Mouse (Mus musculus) activated CD4-positive, CD25-positive, alpha-beta regulatory T cell, adult 4 months (primary cell): Measurements from ENCODE around the gene Olfr1355. TPM values are rescaled to one million over a fixed set of nuclear protein-coding genes. Genes with fewer than 3 reads are reported as not detected.
"Not testable (repeated sequence)": the region's sequence is repeated elsewhere in the genome, so short reads cannot be mapped to it uniquely, and the experiment has no call there.

Experiments
- ATAC-seq: one replicate; pipeline ENCODE4 v1.8.0; 2017
- polyA plus RNA-seq, 2 experiments: library from polyadenylated mRNA; unstranded; fragments of 100-300 nt; shearing (Covaris generic); gene quantifications; one replicate each; pipeline ENCODE4 v1.2.1; 2017

Gene Olfr1355
- polyA plus RNA-seq: not detected

- ATAC-seq: no peak
Measured at GRCm38 (mm10) chr10:78875240-78875639, at the start of gene Olfr1355. TSS of gene Olfr1355 (plus strand) at chr10:78875540.

GRCm38 (mm10) chr10:78840456-78840855 is 34.9 kb upstream of the Olfr1355 start:
- ATAC-seq: not testable (repeated sequence)

GRCm38 (mm10) chr10:78852066-78852465 is 23.3 kb upstream of the Olfr1355 start, which contains the start of gene Olfr1356:
TSS of gene Olfr1356 (minus strand) at chr10:78852166.
- no peak for ATAC-seq

- ATAC-seq: not testable (repeated sequence)
Measured at GRCm38 (mm10) chr10:78912871-78913270, 37.5 kb downstream of the Olfr1355 start, which contains the start of gene Olfr1354. TSS of gene Olfr1354 (plus strand) at chr10:78913171.

Other genes with a start within 250 kb of the Olfr1355 start
- not detected for gene Casp14, start 157.2 kb upstream of the Olfr1355 start, polyA plus RNA-seq
- gene Ccdc105, start 122.5 kb upstream of the Olfr1355 start, polyA plus RNA-seq: not detected
- not detected for gene Slc1a6, start 95.0 kb upstream of the Olfr1355 start, polyA plus RNA-seq
- not detected for gene Olfr1356, start 23.4 kb upstream of the Olfr1355 start, polyA plus RNA-seq
- not detected for gene Olfr1354, start 37.6 kb downstream of the Olfr1355 start, polyA plus RNA-seq
- not detected for gene Olfr8, start 75.1 kb downstream of the Olfr1355 start, polyA plus RNA-seq
- not detected for gene Olfr1353, start 87.8 kb downstream of the Olfr1355 start, polyA plus RNA-seq
- gene Olfr1352, start 105.5 kb downstream of the Olfr1355 start, polyA plus RNA-seq: not detected
- gene Olfr1351, start 136.9 kb downstream of the Olfr1355 start, polyA plus RNA-seq: not detected
- not detected for gene Olfr57, start 153.2 kb downstream of the Olfr1355 start, polyA plus RNA-seq
- 10 to 100 TPM; 13.5 to 20.4 TPM for gene 2610008E11Rik, start 222.1 kb downstream of the Olfr1355 start, polyA plus RNA-seq